Mouse (Mus musculus) embryonic facial prominence, embryonic 14.5 days (tissue): ENCODE results near the gene Snx21. TPM values are rescaled to one million over a fixed set of nuclear protein-coding genes. Genes with fewer than 3 reads are reported as not detected.

Experiments
- ATAC-seq: fragments of 200-750 bp; cut with Nextera tagmentation; 2 replicates; pipeline ENCODE4 v1.8.0; 2017; ENCODE audit warnings: low read depth, moderate number of reproducible peaks, moderate TSS enrichment
- DNase-seq: peaks from one replicate; pipeline ENCODE4 v3.0.0-alpha.2; 2015; ENCODE audit warnings: low spot score
- H3K27ac ChIP-seq: fragments of 300-500 bp; sonication (generic); replicated peaks from 2 replicates; pipeline ENCODE4 v1.5.1; 2014; ENCODE audit warnings: low read depth, mild to moderate bottlenecking, low read length, moderate library complexity
- H3K27me3 ChIP-seq: fragments of 300-500 bp; sonication (generic); replicated peaks from 2 replicates; pipeline ENCODE4 v1.6.1; 2014; ENCODE audit warnings: low read length; ENCODE audit not compliant: control insufficient read depth, insufficient read depth
- H3K36me3 ChIP-seq: fragments of 300-500 bp; sonication (generic); 2 replicates; pipeline ENCODE4 v1.6.1; 2014; ENCODE audit warnings: low read length, mixed read lengths; ENCODE audit not compliant: control insufficient read depth, insufficient read depth
- H3K4me1 ChIP-seq: fragments of 300-500 bp; sonication (generic); 2 replicates; pipeline ENCODE4 v1.6.1; 2014; ENCODE audit warnings: antibody characterized with exemption, low read length; ENCODE audit not compliant: control insufficient read depth, insufficient read depth
- H3K4me2 ChIP-seq: fragments of 300-500 bp; sonication (generic); 2 replicates; pipeline ENCODE4 v1.6.1; 2014; ENCODE audit warnings: low read depth, mild to moderate bottlenecking, low read length, moderate library complexity, mixed read lengths
- H3K4me3 ChIP-seq: fragments of 300-500 bp; sonication (generic); 2 replicates; pipeline ENCODE4 v1.5.1; 2014; ENCODE audit warnings: low read depth, mild to moderate bottlenecking, low read length
- H3K9ac ChIP-seq: fragments of 300-500 bp; sonication (generic); 2 replicates; pipeline ENCODE4 v1.6.1; 2014; ENCODE audit warnings: low read depth, mild to moderate bottlenecking, low read length, moderate library complexity, mixed read lengths
- H3K9me3 ChIP-seq: fragments of 300-500 bp; sonication (generic); 2 replicates; pipeline ENCODE4 v1.6.1; 2016; ENCODE audit warnings: low read length; ENCODE audit not compliant: control insufficient read depth
- WGBS: fragments of 180-500 bp; shearing (Covaris S2); extraction: QIAGEN DNeasy Blood & Tissue Kit; methylation state at CpG from one replicate; pipeline ENCODE4 v1.1.7; 2014; 5-methylcytosine and 5-hydroxymethylcytosine counted together
- polyA plus RNA-seq: library from polyadenylated mRNA; unstranded; fragments of >200 nt; fragmentation: Nextera tagmentation; extraction: Ambion mirVana; gene quantifications from 2 replicates; pipeline ENCODE4 v1.2.1, GENCODE M21; 2014

Gene Snx21
- polyA plus RNA-seq, 1 experiment from 2014 or later, result 28.3 TPM

DNA sequence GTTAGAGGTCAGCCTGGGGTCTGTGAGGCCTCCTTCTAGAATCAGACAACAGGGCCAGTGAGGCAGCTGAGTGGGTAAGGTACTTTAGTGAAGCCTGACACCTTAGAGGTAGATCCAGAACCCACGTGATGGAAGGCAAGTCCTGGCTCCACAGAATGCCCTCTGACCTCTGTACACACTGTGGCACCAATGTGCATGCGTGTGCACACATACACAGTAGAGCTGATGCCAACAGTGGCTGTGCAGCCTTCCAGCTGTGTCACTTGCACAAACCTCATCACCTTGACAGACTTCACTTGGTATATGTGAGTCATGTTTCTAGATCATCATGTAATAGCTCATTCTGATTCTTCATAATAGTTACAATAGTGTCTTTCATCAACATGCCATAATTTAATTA lies 33.2 kb upstream of the Snx21 start:
- 88% methylated on average over 2 of the region's 2 CpGs for WGBS
- ATAC-seq, result no peak
- H3K4me1 ChIP-seq, result no peaks in the 10 kb centered on the region
- H3K27me3 ChIP-seq, result no peaks in the 10 kb centered on the region
- no peak overlapping the region for H3K27ac ChIP-seq
- H3K9ac ChIP-seq, result no peak overlapping the region
- H3K4me2 ChIP-seq, result no peak overlapping the region
- H3K4me3 ChIP-seq, result no peak overlapping the region
- no peaks in the 10 kb centered on the region for H3K9me3 ChIP-seq
- DNase-seq, result no peak
- peaks cover 93% of the 10 kb centered on the region for H3K36me3 ChIP-seq

DNA sequence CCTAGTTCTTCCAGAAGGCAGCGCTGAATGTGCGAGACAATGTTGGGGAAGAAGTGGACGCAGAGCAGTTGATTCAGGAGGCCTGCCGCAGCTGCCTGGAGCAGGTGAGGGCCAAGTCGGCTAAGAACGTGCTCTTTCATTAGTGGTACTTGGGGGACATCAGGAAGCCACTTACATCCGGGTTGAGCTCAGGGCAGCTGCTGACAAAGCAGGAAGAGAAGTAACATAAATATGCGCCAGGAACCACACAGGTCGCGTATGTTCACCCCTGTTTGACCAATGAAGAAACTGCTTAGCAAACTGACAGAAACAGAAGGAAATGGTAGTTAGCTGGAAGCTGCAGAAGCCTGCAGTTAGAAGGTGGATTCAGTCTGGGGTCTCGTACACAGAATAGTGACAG lies 31.5 kb upstream of the Snx21 start:
- DNase-seq (no peak), ATAC-seq (no peak)
- 84% methylated on average over 11 of the region's 11 CpGs for WGBS
- no peaks in the 10 kb centered on the region for H3K9me3 ChIP-seq
- no peak overlapping the region for H3K27ac ChIP-seq
- H3K4me2 ChIP-seq, result no peak overlapping the region
- no peaks in the 10 kb centered on the region for H3K27me3 ChIP-seq
- no peaks in the 10 kb centered on the region for H3K4me1 ChIP-seq
- no peak overlapping the region for H3K9ac ChIP-seq
- peaks cover 93% of the 10 kb centered on the region for H3K36me3 ChIP-seq
- H3K4me3 ChIP-seq, result no peak overlapping the region

DNA sequence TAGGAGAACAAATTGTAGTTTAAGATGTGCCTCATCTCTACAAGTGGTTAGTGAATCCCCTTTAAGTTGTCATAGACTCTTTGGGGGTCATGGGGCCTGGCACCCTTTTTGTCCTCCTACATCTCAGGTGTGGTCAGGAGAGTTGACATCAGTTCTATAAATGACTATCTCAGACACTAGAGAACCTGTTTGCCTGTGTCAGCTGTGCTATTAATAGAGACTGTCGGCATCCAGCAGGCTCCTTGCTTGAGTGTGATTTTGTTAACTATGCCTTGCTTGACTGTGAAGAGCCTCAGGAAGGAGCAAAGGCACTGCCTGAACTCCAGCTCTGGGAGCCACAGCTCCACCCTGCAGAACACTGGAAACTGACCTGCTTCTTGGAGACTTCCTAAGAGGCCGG lies 30.8 kb upstream of the Snx21 start:
- Histone ChIP-seq H3K27me3 (no peaks in the 10 kb centered on the region), H3K9me3 (no peaks in the 10 kb centered on the region), H3K4me3 (no peak overlapping the region), H3K4me2 (no peak overlapping the region), H3K27ac (no peak overlapping the region), H3K36me3 (peaks cover 97% of the 10 kb centered on the region), H3K9ac (no peak overlapping the region), H3K4me1 (no peaks in the 10 kb centered on the region)
- no peak for ATAC-seq
- 88% methylated on average over 2 of the region's 2 CpGs for WGBS
- no peak for DNase-seq

DNA sequence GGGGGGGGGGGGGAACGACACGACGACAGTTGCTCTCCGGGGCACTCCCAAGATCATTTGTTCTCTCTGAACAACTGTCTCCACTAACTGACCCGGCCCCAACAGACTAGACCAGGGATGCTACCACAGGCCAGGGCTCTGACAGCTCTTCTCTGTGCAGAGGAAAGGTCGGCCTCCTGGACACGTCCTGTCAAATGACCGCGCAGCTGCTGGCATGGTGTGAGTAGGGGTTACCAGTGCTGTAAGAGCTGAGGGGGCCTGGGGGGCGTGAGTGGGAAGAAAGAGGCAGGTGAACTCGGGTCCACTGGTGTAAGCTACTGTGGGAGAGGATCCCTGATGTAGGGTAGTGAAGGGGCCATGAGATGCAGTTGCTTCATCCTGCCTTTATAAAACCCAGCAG lies 27.8 kb upstream of the Snx21 start:
- Histone ChIP-seq H3K9me3 (no peaks in the 10 kb centered on the region), H3K27ac (no peak overlapping the region), H3K4me2 (no peak overlapping the region), H3K27me3 (no peaks in the 10 kb centered on the region), H3K36me3 (peaks cover 100% of the 10 kb centered on the region), H3K4me1 (no peaks in the 10 kb centered on the region), H3K4me3 (no peak overlapping the region), H3K9ac (no peak overlapping the region)
- 90% methylated on average over 10 of the region's 11 CpGs for WGBS
- DNase-seq, result no peak
- ATAC-seq, result no peak

DNA sequence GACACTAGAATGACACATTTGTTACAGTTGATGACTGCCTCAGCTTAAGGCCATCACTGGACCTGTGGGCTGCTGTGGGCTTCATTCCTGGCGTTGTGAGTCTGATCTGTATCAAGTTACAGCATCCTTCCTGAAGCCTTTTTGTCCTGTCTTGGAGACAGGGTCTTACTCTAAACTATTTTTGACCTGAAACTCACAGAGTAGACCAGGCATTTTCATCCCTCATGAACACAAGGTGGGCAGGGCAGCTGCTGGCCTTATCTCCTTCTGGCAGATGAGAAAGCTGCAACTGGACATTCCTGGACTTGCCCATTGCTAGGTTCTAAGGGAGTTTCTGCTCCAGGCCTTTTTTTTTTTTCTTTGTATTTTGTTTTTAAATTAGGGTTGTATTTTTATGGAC lies 26.9 kb upstream of the Snx21 start:
- no peaks in the 10 kb centered on the region for H3K9me3 ChIP-seq
- ATAC-seq (no peak), DNase-seq (no peak)
- no peak overlapping the region for H3K27ac ChIP-seq
- no peaks in the 10 kb centered on the region for H3K27me3 ChIP-seq
- no peak overlapping the region for H3K4me3 ChIP-seq
- H3K36me3 ChIP-seq, result peaks cover 100% of the 10 kb centered on the region
- H3K4me2 ChIP-seq, result no peak overlapping the region
- H3K4me1 ChIP-seq, result no peaks in the 10 kb centered on the region
- H3K9ac ChIP-seq, result no peak overlapping the region
- 61% methylated on average over 1 of the region's 1 CpGs for WGBS

DNA sequence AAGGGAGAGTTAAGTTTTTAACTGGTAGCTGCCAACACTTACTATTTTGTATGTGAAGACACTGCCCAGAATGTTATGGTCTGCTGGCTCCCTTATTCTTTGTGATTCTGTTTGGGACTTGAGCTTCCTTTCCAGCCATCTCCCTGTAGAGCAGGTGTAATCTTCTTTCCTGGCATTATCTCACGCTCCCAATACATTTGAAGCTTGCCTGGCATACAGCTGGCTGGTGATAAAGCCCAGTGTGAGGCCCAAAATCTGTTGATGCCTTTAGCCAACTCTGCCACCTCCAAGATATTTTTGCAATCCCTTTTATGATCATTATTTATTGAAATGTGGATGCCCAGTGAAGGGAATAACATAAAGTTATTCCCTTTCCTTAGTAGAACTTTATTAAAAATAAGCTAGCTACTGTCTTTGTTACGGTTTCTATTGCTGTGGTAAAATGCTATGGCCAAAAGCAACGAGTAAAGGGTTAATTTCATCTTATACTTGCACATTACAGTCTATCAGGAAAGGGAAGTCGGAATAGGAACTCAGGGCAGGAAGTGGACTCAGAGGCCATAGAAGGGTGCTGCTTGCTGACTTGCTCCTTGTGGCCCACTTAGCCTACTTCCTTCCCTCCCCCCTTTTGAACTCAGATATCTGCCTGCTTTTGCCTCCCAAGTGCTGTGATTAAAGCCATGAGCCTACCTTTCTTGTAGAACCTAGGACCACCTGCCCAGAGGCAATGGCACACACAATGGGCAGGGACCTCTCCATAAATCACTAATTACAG lies 25.4 kb upstream of the Snx21 start:
- H3K4me2 ChIP-seq, result no peak overlapping the region
- no peaks in the 10 kb centered on the region for H3K4me1 ChIP-seq
- H3K27me3 ChIP-seq, result no peaks in the 10 kb centered on the region
- H3K36me3 ChIP-seq, result peaks cover 91% of the 10 kb centered on the region
- 90% methylated on average over 4 of the region's 4 CpGs for WGBS
- no peak overlapping the region for H3K9ac ChIP-seq
- H3K9me3 ChIP-seq, result no peaks in the 10 kb centered on the region
- ATAC-seq (no peak), DNase-seq (no peak)
- H3K4me3 ChIP-seq, result no peak overlapping the region
- H3K27ac ChIP-seq, result no peak overlapping the region

DNA sequence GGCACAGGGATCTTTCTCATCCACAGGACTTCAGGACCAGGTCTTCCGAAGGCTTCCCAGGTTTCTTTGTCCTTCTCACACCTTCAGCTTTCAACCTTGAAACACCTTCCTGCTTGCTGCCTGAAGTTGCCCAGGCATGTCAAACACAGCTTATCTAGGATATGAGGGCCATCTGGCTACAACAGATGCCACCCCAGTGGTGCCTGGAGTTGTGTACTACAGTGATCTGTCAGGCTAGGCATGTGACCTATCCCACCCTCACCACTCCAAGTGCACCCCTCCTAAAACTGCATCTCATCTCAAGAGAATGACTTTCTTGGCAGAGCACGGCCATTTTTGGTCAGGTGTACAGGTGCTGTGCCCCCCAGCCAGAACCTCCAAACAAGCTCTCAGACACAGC lies 24.1 kb upstream of the Snx21 start:
- Histone ChIP-seq H3K4me3 (no peak overlapping the region), H3K4me1 (no peaks in the 10 kb centered on the region), H3K9ac (no peak overlapping the region), H3K4me2 (no peak overlapping the region), H3K27ac (no peak overlapping the region), H3K27me3 (no peaks in the 10 kb centered on the region), H3K9me3 (no peaks in the 10 kb centered on the region), H3K36me3 (peaks cover 91% of the 10 kb centered on the region)
- ATAC-seq, result no peak
- WGBS, result 98% methylated on average over 2 of the region's 2 CpGs
- DNase-seq, result no peak

DNA sequence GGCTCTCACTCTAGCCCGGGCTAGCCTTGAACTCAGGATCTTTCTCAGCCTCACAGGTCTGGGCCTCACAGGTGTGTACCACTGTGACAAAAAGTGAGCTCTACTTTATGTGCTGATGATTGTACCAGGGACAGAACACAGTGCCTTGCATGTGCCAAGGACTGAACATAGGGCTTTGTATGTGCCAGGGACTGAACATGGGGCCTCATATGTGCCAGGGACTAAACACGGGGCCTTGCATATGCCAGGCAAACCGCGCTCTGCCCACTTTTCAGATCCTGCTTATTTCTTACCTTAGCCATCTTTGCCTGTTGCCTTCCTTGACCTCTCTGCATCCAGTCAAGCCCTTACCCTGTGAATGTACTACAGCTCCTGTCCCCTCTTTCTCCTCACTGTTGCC lies 23.7 kb upstream of the Snx21 start:
- no peak overlapping the region for H3K9ac ChIP-seq
- H3K4me1 ChIP-seq, result no peaks in the 10 kb centered on the region
- DNase-seq, result no peak
- H3K4me3 ChIP-seq, result no peak overlapping the region
- H3K4me2 ChIP-seq, result no peak overlapping the region
- H3K27ac ChIP-seq, result no peak overlapping the region
- ATAC-seq, result no peak
- no peaks in the 10 kb centered on the region for H3K9me3 ChIP-seq
- H3K36me3 ChIP-seq, result peaks cover 91% of the 10 kb centered on the region
- H3K27me3 ChIP-seq, result no peaks in the 10 kb centered on the region
- WGBS, result over 99% methylated on average over 4 of the region's 4 CpGs

DNA sequence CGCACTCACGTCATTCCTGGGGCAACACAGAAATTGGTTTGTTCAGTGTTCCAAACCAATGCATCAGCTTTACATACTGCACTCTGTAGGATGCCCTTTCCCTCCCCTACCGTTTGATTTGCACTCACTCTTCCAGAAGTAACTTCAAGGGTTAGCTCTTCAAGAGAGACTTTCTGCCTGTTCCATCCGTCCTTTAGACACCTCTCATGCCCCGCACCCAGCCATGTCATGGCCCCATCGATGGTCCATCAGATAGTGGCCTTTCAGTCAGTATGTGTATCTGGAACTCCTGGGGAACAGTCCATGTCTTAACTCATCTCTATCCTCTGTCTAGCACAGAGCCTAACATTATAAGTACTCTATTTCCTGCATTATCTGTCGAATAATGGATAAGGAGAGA lies 23.0 kb upstream of the Snx21 start:
- Histone ChIP-seq H3K36me3 (peaks cover 91% of the 10 kb centered on the region), H3K4me2 (no peak overlapping the region), H3K4me3 (no peak overlapping the region), H3K27me3 (no peaks in the 10 kb centered on the region), H3K4me1 (no peaks in the 10 kb centered on the region), H3K9me3 (no peaks in the 10 kb centered on the region), H3K27ac (no peak overlapping the region), H3K9ac (no peak overlapping the region)
- no peak for DNase-seq
- WGBS, result 90% methylated on average over 7 of the region's 7 CpGs
- no peak for ATAC-seq
